Mouse (Mus musculus): ENCODE measurements around the gene Galnt16.

DNA sequence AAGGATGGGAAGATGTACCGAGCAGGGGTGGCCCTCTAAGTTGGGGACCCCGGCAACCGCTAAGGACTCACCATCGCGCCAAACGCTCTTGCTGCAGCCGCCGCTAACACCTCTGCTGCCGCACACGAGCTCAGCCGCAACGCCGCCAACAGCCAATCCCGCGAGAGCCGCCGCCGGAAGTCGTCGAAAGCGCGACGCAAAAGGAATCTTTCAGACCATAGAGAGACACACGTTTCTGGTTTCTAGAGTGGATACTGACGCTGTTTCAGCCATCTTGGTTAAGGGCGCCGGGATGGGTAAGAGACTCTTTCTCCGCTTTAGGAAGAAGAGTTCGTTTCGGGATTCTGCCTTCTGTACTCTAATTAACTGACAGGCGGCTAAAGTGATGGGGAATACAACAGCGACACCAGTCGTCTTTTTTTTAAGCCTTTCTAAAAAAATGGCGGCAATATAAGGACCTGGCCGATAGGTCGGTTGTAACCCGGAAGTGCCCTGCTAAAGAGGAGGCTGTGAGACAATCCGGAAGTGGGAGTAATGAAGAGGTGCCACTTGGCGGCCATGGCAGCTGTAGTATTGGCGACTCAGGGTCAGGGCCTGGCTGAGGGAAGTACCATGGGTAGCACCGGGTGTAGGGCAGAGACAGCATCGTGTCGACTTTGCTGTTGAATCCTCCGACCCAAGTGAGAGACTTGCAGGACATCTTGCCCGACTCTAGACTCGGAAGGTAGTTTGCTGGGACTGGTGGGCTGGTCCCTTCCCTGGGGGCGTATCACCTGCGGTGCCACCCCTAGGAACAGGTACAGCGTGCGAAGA lies 125.8 kb downstream of the Galnt16 start, which contains the start of the genes Slc39a9 and Erh:
- TF ChIP-seq CTCF (IDR thresholded peaks at IDR 0.05; ENCODE audit: low read depth) (no peak; the same call in 1 of the 2 replicates), EP300 (IDR thresholded peaks at IDR 0.05; ENCODE audit: low read depth) (peak; percentile 92)

All from heart, postnatal 0 days (tissue).